Mouse (Mus musculus) central nervous system, embryonic 18 days (tissue): ENCODE results near the gene Akirin1. TPM values are rescaled to one million over a fixed set of nuclear protein-coding genes. Genes with fewer than 3 reads are reported as not detected.

Source experiments
- polyA plus RNA-seq: library from polyadenylated mRNA; depleted of rRNA; stranded (reverse); fragments of >200 nt; gene quantifications from 2 replicates; pipeline ENCODE4 v1.2.3, GENCODE M21; 2012; rRNA removed

Gene Akirin1
- 55.0 and 61.2 TPM in 2 replicates for polyA plus RNA-seq

DNA sequence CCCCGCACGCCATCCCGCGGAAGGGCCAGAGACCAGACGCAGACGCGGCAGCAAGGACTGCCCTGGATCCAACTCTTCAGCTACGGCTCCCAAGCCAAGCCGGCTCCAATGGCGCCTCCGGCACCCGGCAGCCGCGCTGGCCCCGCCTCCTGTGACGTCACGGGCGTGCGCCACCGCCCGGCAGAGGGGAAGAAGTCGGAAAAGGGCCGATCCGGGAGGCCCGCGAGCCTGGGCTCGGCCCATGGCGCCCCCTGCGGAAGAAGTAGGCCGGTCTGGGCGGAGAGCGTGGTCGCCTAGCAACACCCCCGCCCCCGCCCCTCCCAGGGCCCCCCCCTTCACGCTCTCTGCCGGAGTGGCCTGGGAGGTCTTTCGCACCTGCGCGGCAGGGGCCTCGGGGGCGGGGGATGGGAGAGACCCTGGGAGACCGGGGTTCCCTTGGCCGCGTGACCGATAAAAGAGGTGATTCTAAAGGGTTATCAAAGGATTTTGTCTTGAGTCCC is at the start of gene Akirin1:
Gene Akirin1 (minus strand): TSS at position 194 of the 500 bp plus-strand sequence.

DNA sequence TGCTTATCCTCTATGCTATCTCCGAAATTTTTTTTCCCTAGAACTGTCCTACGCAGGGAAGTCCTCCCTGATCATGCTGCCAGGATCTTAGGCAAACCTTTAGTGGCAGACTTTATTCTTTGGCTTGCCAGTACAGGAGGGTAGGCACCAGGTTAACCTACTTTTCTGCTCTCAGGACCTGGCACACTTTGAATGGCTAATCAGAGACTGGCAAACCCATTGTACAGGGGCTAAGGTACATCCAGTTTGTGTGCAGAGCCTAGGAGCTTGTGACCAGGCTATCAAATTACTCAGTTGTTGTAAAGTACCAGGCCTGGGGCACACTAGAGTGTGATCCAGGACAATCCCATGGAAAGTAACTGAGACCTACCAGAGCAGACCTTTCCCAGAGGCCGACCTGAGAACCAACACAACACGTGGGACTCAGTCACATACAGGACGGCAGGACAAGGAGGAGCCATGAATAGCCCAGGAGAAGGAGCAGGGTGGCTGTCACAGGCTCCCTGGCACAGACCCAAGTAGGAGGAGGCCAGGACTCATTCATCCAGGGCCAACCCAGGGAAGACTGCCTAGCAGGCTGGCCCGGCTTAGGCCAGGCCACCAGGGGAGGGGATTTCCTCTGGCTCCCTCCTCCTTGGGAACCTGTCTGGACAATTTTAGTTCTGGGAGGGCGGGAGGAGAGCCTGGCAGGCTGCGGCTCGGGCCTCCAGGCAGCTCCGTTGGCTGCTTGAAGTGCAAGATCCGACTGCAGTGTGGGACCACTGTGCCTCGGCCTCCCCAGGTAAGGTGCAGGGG is 37.2 kb upstream of the Akirin1 start, which contains the start of gene Rhbdl2:
Gene Rhbdl2 (plus strand): TSS at position 684 of the 795 bp plus-strand sequence.

DNA sequence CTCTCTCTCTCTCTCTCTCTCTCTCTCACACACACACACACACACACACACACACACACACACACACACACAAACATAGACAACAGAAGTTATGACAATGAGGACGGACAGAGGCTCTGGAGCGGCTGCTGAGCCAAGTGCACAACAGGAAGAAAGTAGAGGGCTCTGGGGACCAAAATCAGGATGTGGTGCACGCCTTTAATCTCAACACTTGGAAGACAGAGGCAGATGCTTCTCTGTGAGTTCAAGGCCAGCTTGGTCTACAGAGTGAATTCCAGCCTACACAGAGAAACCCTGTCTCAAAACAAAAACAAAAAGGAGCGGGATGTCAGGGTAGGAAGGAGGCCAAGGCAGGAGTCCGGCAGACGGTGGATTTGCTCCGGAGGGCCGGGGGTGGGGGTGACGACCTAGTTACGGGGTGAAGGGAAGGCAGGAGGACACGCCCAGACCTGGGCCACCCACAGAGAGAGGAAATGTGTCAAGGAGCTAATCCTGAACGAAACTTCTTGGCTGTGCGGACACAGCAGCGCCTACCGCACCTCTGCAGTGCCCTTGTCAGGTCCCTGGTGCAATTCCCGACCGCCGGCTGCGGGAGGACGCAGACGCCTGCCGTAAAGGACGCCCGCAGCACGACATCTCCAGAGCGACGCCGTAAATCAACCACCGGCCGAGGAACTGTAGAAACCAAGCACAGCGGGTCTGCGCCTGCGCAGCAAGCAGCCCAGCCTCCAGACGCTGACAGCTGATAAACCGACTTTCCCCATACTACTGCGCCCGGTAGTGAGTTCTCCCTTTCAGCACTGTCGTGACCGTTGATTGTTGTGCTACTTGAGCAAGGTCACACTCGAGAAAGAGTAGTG is 32.3 kb downstream of the Akirin1 start, which contains the start of gene Ndufs5:
Gene Ndufs5 (minus strand): TSS at position 629 of the 860 bp plus-strand sequence.

Other genes with a start within 250 kb of the Akirin1 start
- gene Macf1, start 66.0 kb downstream of the Akirin1 start, polyA plus RNA-seq = 169 and 172 TPM in 2 replicates
- gene Ndufs5, start 32.1 kb downstream of the Akirin1 start, polyA plus RNA-seq = 376 and 443 TPM in 2 replicates
- 1.6 and 2.2 TPM in 2 replicates for gene Rhbdl2, start 37.5 kb upstream of the Akirin1 start, polyA plus RNA-seq
- not detected in 2 replicates for gene 4933427I04Rik, start 109.3 kb upstream of the Akirin1 start, polyA plus RNA-seq
- gene Mycbp, start 154.5 kb upstream of the Akirin1 start, polyA plus RNA-seq = 18.6 and 22.2 TPM in 2 replicates
- gene Rragc, start 167.1 kb upstream of the Akirin1 start, polyA plus RNA-seq = 60.1 and 62.3 TPM in 2 replicates
- not detected in 2 replicates for gene 4930535I16Rik, start 167.7 kb upstream of the Akirin1 start, polyA plus RNA-seq